Mouse (Mus musculus): ENCODE measurements around the gene Ppfia2. TPM values are rescaled to one million over a fixed set of nuclear protein-coding genes. Genes with fewer than 3 reads are reported as not detected.
A peak's percentile ranks its signal among the peaks of the same experiment; 100 is the strongest.

The Ppfia2 gene
- polyA plus RNA-seq, 1 experiment from 2014 or later: 0.66 TPM

DNA sequence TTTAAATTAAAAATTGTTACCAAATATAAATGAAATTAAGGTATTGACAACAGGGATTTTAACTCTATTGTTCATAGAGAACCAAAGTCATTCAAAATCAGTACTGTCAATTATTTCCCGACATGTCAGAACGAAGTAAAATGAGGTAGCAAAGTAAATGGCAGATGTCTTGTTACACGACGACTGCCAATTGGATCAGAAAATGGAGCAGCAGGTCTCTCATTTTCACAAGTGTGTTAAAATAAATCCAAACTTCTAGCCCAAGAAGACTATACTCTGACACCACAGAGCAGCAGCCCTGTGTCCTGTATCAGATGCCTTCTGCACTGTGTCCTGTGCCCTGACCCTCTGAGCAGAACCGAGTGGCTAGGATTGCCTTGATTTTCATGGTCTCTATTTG lies 454.2 kb downstream of the Ppfia2 start:
- Histone ChIP-seq H3K27ac (replicated peaks in 1 of 2; ENCODE audit: control insufficient read depth in 1 of 2, insufficient read depth in 1 of 2, low read depth in 2 of 2, low read length in 2 of 2) (no peak overlapping the region), H3K9me3 (ENCODE audit: control insufficient read depth, low read length) (no peaks in the 10 kb centered on the region), H3K4me2 (ENCODE audit: low read length) (no peak overlapping the region), H3K9ac (ENCODE audit: low read length) (no peak overlapping the region), H3K27me3 (ENCODE audit: control insufficient read depth, insufficient read depth, low read length) (no peaks in the 10 kb centered on the region), H3K4me3 (ENCODE audit: control insufficient read depth in 1 of 2, insufficient read depth in 1 of 2, low read depth in 1 of 2, low read length in 2 of 2) (no peak overlapping the region), H3K36me3 (ENCODE audit: control insufficient read depth, insufficient read depth, low read length) (no peaks in the 10 kb centered on the region), H3K4me1 (ENCODE audit: control insufficient read depth in 2 of 2, insufficient read depth in 2 of 2, low read length in 2 of 2) (no peaks in the 10 kb centered on the region)
- WGBS: 86% methylated on average over 5 of the region's 5 CpGs
- ATAC-seq (ENCODE audit: insufficient number of reproducible peaks, insufficient read depth, low FRiP score, low read depth): no peak

DNA sequence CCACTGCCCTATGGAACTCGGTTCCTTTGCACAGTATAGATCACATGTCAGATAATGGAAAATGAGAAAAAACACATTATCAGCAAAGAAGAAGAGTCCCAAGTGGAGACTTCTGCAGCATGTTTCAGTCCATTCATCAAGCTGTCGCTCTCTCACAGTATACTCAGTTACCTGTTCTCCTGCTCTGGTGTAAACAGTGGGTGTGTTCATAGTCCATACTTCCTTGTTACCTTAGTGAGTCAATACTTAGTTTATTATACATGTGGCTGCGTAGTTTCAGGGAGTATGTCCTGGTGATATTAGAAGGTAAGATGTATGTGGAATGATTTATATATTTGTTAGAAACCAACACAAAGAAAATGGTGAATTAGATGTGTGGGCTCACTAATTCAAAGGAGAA lies 454.7 kb downstream of the Ppfia2 start:
- WGBS: 75% methylated on average over 3 of the region's 3 CpGs
- H3K27ac ChIP-seq (replicated peaks in 1 of 2; ENCODE audit: control insufficient read depth in 1 of 2, insufficient read depth in 1 of 2, low read depth in 2 of 2, low read length in 2 of 2): no peak overlapping the region
- no peak for ATAC-seq (ENCODE audit: insufficient number of reproducible peaks, insufficient read depth, low FRiP score, low read depth)

DNA sequence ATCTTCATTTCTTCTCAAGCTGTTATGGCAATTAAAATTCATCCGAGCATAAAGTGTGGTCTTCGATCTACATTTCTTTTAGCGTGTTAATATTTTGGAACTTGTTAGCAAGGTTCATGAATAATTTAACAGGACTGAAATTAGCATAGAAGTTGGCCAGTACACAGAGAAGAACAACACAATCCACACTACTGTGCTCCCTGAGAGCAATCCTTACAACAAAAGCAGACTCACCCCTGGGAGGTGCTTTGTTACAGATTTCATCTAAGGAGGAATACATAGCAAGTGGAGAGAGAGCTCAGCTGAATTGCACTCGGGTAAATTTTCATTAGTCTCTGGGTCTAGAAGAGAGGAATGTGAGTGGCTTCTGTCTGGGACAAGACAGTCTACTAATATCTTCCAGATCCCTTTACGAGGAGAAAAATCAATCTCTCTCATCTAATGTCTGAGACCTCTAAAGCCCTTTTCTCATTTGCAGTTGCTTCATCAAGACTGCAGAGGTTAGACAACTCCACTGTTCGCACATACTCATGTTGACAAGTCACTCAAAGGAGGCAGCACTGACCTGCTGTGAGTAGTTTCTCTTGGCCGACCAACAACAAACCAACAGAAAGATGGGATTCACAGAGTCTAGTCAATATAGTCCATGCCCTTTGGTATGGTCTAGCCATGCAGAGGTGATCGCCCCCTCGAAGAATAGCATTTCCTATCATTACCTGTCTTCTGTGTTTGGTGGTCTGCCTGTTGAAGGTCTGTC lies 458.6 kb downstream of the Ppfia2 start:
- Histone ChIP-seq H3K9ac (ENCODE audit: low read length) (no peak overlapping the region), H3K4me1 (ENCODE audit: control insufficient read depth in 2 of 2, insufficient read depth in 2 of 2, low read length in 2 of 2) (no peaks in the 10 kb centered on the region), H3K27ac (replicated peaks in 1 of 2; ENCODE audit: control insufficient read depth in 1 of 2, insufficient read depth in 1 of 2, low read depth in 2 of 2, low read length in 2 of 2) (no peak overlapping the region), H3K9me3 (ENCODE audit: control insufficient read depth, low read length) (no peaks in the 10 kb centered on the region), H3K27me3 (ENCODE audit: control insufficient read depth, insufficient read depth, low read length) (no peaks in the 10 kb centered on the region), H3K36me3 (ENCODE audit: control insufficient read depth, insufficient read depth, low read length) (no peaks in the 10 kb centered on the region), H3K4me3 (ENCODE audit: control insufficient read depth in 1 of 2, insufficient read depth in 1 of 2, low read depth in 1 of 2, low read length in 2 of 2) (no peak overlapping the region), H3K4me2 (ENCODE audit: low read length) (no peak overlapping the region)
- 66% methylated on average over 9 of the region's 9 CpGs for WGBS
- ATAC-seq (ENCODE audit: insufficient number of reproducible peaks, insufficient read depth, low FRiP score, low read depth): no peak

More for the DNA sequence above, 454.7 kb downstream of the Ppfia2 start:
- Histone ChIP-seq H3K9ac (ENCODE audit: low read length) (no peak overlapping the region), H3K4me2 (ENCODE audit: low read length) (no peak overlapping the region), H3K27me3 (ENCODE audit: control insufficient read depth, insufficient read depth, low read length) (no peaks in the 10 kb centered on the region), H3K36me3 (ENCODE audit: control insufficient read depth, insufficient read depth, low read length) (no peaks in the 10 kb centered on the region), H3K4me3 (ENCODE audit: control insufficient read depth in 1 of 2, insufficient read depth in 1 of 2, low read depth in 1 of 2, low read length in 2 of 2) (no peak overlapping the region), H3K4me1 (ENCODE audit: control insufficient read depth in 2 of 2, insufficient read depth in 2 of 2, low read length in 2 of 2) (no peaks in the 10 kb centered on the region), H3K9me3 (ENCODE audit: control insufficient read depth, low read length) (no peaks in the 10 kb centered on the region)

DNA sequence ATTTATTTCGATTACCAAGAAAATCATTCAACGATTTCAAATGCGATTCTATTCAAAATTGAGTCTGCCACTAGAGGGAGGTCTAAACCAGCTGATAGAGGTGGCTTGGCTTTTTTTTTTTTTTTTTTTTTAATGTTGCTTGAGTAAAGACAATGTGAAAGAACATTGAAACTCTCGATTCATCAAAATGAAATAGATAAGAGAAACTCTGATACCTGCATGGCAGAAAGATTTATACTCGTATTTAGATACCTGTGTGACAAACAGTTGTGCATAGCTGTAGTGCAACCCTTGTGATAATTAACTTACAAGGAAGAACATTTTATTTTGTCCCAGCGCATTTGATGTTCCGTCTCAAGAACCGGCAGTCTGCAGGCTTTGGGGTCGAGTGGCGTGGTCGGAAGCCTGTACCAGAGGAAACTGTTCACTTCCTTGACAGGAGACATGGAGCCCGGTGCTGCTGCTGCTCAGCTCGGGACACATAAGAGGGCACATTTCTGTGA lies 462.5 kb downstream of the Ppfia2 start:
- H3K9me3 ChIP-seq (ENCODE audit: control insufficient read depth, low read length): no peaks in the 10 kb centered on the region
- H3K36me3 ChIP-seq (ENCODE audit: control insufficient read depth, insufficient read depth, low read length): no peaks in the 10 kb centered on the region
- H3K27me3 ChIP-seq (ENCODE audit: control insufficient read depth, insufficient read depth, low read length): no peaks in the 10 kb centered on the region
- no peak for ATAC-seq (ENCODE audit: insufficient number of reproducible peaks, insufficient read depth, low FRiP score, low read depth)
- H3K4me2 ChIP-seq (ENCODE audit: low read length): peak overlapping the region; percentile 58
- 0 out of 2 replicates have a peak overlapping the region, but pooled peaks have one; percentile 44 for H3K9ac ChIP-seq (ENCODE audit: low read length)
- peak overlapping the region; percentile 7 to 16; a peak in 3 of 4 replicates for H3K4me3 ChIP-seq (ENCODE audit: control insufficient read depth in 1 of 2, insufficient read depth in 1 of 2, low read depth in 1 of 2, low read length in 2 of 2)
- no peaks in the 10 kb centered on the region for H3K4me1 ChIP-seq (ENCODE audit: control insufficient read depth in 2 of 2, insufficient read depth in 2 of 2, low read length in 2 of 2)
- WGBS: 35% methylated on average over 13 of the region's 13 CpGs
- H3K27ac ChIP-seq (replicated peaks in 1 of 2; ENCODE audit: control insufficient read depth in 1 of 2, insufficient read depth in 1 of 2, low read depth in 2 of 2, low read length in 2 of 2): no peak overlapping the region

DNA sequence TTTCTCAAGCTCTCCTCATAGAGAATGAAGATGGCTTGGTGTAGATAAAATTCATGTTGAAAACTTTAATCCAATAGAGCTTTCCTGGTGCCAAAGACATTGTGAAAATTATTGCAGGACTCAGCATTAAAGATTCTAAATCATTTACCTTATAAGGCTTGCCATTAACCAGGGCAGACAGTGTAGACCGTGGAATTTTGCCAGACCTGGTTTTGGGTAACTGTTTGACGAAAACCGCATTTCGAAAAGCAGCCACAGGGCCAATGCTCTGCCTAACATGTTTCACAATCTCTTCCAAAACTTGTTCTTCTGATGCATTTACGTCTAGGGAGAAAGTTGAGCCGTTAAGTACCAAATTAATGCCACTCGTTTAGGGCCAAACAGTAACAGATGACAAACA lies 466.9 kb downstream of the Ppfia2 start:
- H3K27me3 ChIP-seq (ENCODE audit: control insufficient read depth, insufficient read depth, low read length): no peaks in the 10 kb centered on the region
- H3K9ac ChIP-seq (ENCODE audit: low read length): no peak overlapping the region
- no peaks in the 10 kb centered on the region for H3K4me1 ChIP-seq (ENCODE audit: control insufficient read depth in 2 of 2, insufficient read depth in 2 of 2, low read length in 2 of 2)
- no peak overlapping the region for H3K4me2 ChIP-seq (ENCODE audit: low read length)
- no peak overlapping the region for H3K4me3 ChIP-seq (ENCODE audit: control insufficient read depth in 1 of 2, insufficient read depth in 1 of 2, low read depth in 1 of 2, low read length in 2 of 2)
- H3K27ac ChIP-seq (replicated peaks in 1 of 2; ENCODE audit: control insufficient read depth in 1 of 2, insufficient read depth in 1 of 2, low read depth in 2 of 2, low read length in 2 of 2): no peak overlapping the region
- H3K9me3 ChIP-seq (ENCODE audit: control insufficient read depth, low read length): no peaks in the 10 kb centered on the region
- H3K36me3 ChIP-seq (ENCODE audit: control insufficient read depth, insufficient read depth, low read length): no peaks in the 10 kb centered on the region
- ATAC-seq (ENCODE audit: insufficient number of reproducible peaks, insufficient read depth, low FRiP score, low read depth): no peak
- WGBS: 82% methylated on average over 7 of the region's 7 CpGs

DNA sequence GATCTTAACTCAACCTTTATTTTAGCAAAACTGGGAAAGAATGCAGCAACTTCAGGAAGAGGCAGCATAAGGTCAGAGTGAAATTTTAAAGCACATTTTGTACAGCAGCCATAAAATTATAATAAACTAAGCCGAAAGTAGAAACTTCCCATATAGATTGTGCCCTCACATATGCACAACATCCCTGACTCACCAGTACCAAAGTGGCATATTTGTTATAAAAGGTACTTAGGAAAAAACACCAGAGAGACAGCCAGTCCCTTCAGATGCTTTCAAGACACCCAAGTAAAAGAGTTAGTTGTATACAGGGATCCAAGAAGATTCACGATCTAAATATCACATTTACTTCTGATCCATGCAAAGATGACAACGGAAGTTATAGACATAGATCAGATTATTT lies 468.7 kb downstream of the Ppfia2 start:
- H3K9me3 ChIP-seq (ENCODE audit: control insufficient read depth, low read length): no peaks in the 10 kb centered on the region
- no peak overlapping the region for H3K4me2 ChIP-seq (ENCODE audit: low read length)
- WGBS: 83% methylated on average over 3 of the region's 3 CpGs
- H3K4me3 ChIP-seq (ENCODE audit: control insufficient read depth in 1 of 2, insufficient read depth in 1 of 2, low read depth in 1 of 2, low read length in 2 of 2): no peak overlapping the region
- H3K27ac ChIP-seq (replicated peaks in 1 of 2; ENCODE audit: control insufficient read depth in 1 of 2, insufficient read depth in 1 of 2, low read depth in 2 of 2, low read length in 2 of 2): no peak overlapping the region
- no peak overlapping the region for H3K9ac ChIP-seq (ENCODE audit: low read length)
- H3K36me3 ChIP-seq (ENCODE audit: control insufficient read depth, insufficient read depth, low read length): no peaks in the 10 kb centered on the region
- ATAC-seq (ENCODE audit: insufficient number of reproducible peaks, insufficient read depth, low FRiP score, low read depth): no peak
- H3K27me3 ChIP-seq (ENCODE audit: control insufficient read depth, insufficient read depth, low read length): no peaks in the 10 kb centered on the region
- H3K4me1 ChIP-seq (ENCODE audit: control insufficient read depth in 2 of 2, insufficient read depth in 2 of 2, low read length in 2 of 2): no peaks in the 10 kb centered on the region

DNA sequence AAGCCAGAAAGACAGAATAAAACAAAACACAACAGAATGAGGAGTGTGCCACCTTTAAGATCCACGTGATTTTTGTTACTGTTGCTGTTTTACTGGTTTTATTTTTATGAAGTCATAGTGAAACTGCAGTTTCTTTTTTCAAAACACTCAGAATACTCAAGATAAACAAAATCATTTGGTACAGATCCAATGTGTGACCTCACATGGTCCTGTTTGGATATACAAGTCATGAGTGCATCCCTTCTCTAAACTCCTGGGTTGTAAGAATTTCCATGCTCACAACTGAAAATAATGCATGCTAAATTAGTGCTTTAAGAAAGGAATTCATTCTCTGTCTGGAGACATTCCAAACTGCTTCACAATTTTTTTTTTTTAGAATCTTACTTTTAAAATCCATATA lies 469.3 kb downstream of the Ppfia2 start:
- no peaks in the 10 kb centered on the region for H3K27me3 ChIP-seq (ENCODE audit: control insufficient read depth, insufficient read depth, low read length)
- H3K4me2 ChIP-seq (ENCODE audit: low read length): no peak overlapping the region
- no peak overlapping the region for H3K27ac ChIP-seq (replicated peaks in 1 of 2; ENCODE audit: control insufficient read depth in 1 of 2, insufficient read depth in 1 of 2, low read depth in 2 of 2, low read length in 2 of 2)
- H3K4me3 ChIP-seq (ENCODE audit: control insufficient read depth in 1 of 2, insufficient read depth in 1 of 2, low read depth in 1 of 2, low read length in 2 of 2): no peak overlapping the region
- no peak overlapping the region for H3K9ac ChIP-seq (ENCODE audit: low read length)
- H3K4me1 ChIP-seq (ENCODE audit: control insufficient read depth in 2 of 2, insufficient read depth in 2 of 2, low read length in 2 of 2): no peaks in the 10 kb centered on the region
- H3K36me3 ChIP-seq (ENCODE audit: control insufficient read depth, insufficient read depth, low read length): no peaks in the 10 kb centered on the region
- ATAC-seq (ENCODE audit: insufficient number of reproducible peaks, insufficient read depth, low FRiP score, low read depth): no peak
- H3K9me3 ChIP-seq (ENCODE audit: control insufficient read depth, low read length): no peaks in the 10 kb centered on the region
- WGBS: 55% methylated on average over 1 of the region's 1 CpGs

DNA sequence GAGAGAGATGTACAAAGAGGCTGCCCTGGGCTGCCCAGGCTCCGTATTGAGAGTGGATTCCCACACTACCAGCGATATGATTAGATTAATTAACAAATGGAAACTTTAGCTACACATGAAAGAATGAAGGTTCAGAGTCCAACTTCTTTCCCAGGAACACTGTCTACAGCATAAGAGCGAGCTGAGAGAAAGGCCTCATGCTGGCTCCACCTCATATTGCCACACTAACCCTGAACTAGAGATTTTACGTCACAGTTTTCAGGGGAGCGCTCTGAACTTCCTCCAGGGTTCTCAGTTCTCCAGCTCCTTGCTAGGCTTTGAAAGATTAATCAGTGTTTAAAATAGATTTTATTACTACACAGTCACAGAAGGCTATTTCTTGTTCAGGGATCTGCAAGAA lies 471.2 kb downstream of the Ppfia2 start:
- Histone ChIP-seq H3K4me1 (ENCODE audit: control insufficient read depth in 2 of 2, insufficient read depth in 2 of 2, low read length in 2 of 2) (no peaks in the 10 kb centered on the region), H3K9me3 (ENCODE audit: control insufficient read depth, low read length) (no peaks in the 10 kb centered on the region), H3K27me3 (ENCODE audit: control insufficient read depth, insufficient read depth, low read length) (no peaks in the 10 kb centered on the region), H3K9ac (ENCODE audit: low read length) (no peak overlapping the region), H3K36me3 (ENCODE audit: control insufficient read depth, insufficient read depth, low read length) (no peaks in the 10 kb centered on the region), H3K27ac (replicated peaks in 1 of 2; ENCODE audit: control insufficient read depth in 1 of 2, insufficient read depth in 1 of 2, low read depth in 2 of 2, low read length in 2 of 2) (no peak overlapping the region), H3K4me3 (ENCODE audit: control insufficient read depth in 1 of 2, insufficient read depth in 1 of 2, low read depth in 1 of 2, low read length in 2 of 2) (no peak overlapping the region), H3K4me2 (ENCODE audit: low read length) (no peak overlapping the region)
- no peak for ATAC-seq (ENCODE audit: insufficient number of reproducible peaks, insufficient read depth, low FRiP score, low read depth)
- 71% methylated on average over 5 of the region's 5 CpGs for WGBS
